Mouse (Mus musculus) G1E-ER4 (cell line): Measurements from ENCODE around the gene Llgl2. TPM values are rescaled to one million over a fixed set of nuclear protein-coding genes. Genes with fewer than 3 reads are reported as not detected.

Experiments
- GATA1 ChIP-seq: IDR thresholded peaks from one replicate; pipeline ENCODE4 v1.8.0; 2012; ENCODE audit warnings: low read length, inconsistent platforms
- polyA plus RNA-seq: library from polyadenylated mRNA; stranded (reverse); fragments of >175 nt; gene quantifications from 2 replicates; pipeline ENCODE4 v1.2.3, GENCODE M21; 2012

Llgl2 gene
- polyA plus RNA-seq, 1 experiment, result 41.3 TPM

GRCm38 (mm10) chr11:115839732-115840131 lies 15.9 kb downstream of the Llgl2 start:
- no peak for TF ChIP-seq GATA1

GRCm38 (mm10) chr11:115841044-115841443 lies 17.2 kb downstream of the Llgl2 start:
- TF ChIP-seq GATA1, result no peak

- peak; percentile 80 for TF ChIP-seq GATA1
Observed at GRCm38 (mm10) chr11:115841961-115842550, 18.2 kb downstream of the Llgl2 start.

GRCm38 (mm10) chr11:115843141-115843890 lies 19.5 kb downstream of the Llgl2 start:
- no peak for TF ChIP-seq GATA1

GRCm38 (mm10) chr11:115843891-115844239 lies 20.0 kb downstream of the Llgl2 start:
- TF ChIP-seq GATA1, result no peak

- no peak for TF ChIP-seq GATA1
Observed at GRCm38 (mm10) chr11:115844240-115844639, 20.4 kb downstream of the Llgl2 start.

GRCm38 (mm10) chr11:115845819-115846218 lies 22.0 kb downstream of the Llgl2 start:
- no peak for TF ChIP-seq GATA1

GRCm38 (mm10) chr11:115854674-115855073 lies 30.8 kb downstream of the Llgl2 start:
- no peak for TF ChIP-seq GATA1

- TF ChIP-seq GATA1, result no peak
Observed at GRCm38 (mm10) chr11:115857936-115858335, 34.1 kb downstream of the Llgl2 start.

- no peak for TF ChIP-seq GATA1
Observed at GRCm38 (mm10) chr11:115858354-115858753, 34.5 kb downstream of the Llgl2 start, which contains the start of gene Myo15b. Gene Myo15b, plus strand, starts transcription at chr11:115858406.

- TF ChIP-seq GATA1, result no peak
Observed at GRCm38 (mm10) chr11:115859143-115859945, 35.5 kb downstream of the Llgl2 start.

GRCm38 (mm10) chr11:115863895-115864294 lies 40.0 kb downstream of the Llgl2 start:
- no peak for TF ChIP-seq GATA1

GRCm38 (mm10) chr11:115869393-115869792 lies 45.5 kb downstream of the Llgl2 start:
- no peak for TF ChIP-seq GATA1

- no peak for TF ChIP-seq GATA1
Observed at GRCm38 (mm10) chr11:115872437-115872836, 48.6 kb downstream of the Llgl2 start.

- no peak for TF ChIP-seq GATA1
Observed at GRCm38 (mm10) chr11:115875935-115876334, 52.1 kb downstream of the Llgl2 start.

GRCm38 (mm10) chr11:115876438-115876837 lies 52.6 kb downstream of the Llgl2 start:
- no peak for TF ChIP-seq GATA1

GRCm38 (mm10) chr11:115877174-115877755 lies 53.4 kb downstream of the Llgl2 start:
- TF ChIP-seq GATA1, result no peak
